Mouse (Mus musculus) right cerebral cortex, postnatal 36 days (tissue): ENCODE data around the gene Gm5089.

Experiments
- DNase-seq, 2 experiments: peaks; one replicate each; pipeline ENCODE4 v3.0.0; 2022; ENCODE audit warnings: low spot score in 2 of 2, mixed read lengths in 1 of 2

Gene Gm5089

DNA sequence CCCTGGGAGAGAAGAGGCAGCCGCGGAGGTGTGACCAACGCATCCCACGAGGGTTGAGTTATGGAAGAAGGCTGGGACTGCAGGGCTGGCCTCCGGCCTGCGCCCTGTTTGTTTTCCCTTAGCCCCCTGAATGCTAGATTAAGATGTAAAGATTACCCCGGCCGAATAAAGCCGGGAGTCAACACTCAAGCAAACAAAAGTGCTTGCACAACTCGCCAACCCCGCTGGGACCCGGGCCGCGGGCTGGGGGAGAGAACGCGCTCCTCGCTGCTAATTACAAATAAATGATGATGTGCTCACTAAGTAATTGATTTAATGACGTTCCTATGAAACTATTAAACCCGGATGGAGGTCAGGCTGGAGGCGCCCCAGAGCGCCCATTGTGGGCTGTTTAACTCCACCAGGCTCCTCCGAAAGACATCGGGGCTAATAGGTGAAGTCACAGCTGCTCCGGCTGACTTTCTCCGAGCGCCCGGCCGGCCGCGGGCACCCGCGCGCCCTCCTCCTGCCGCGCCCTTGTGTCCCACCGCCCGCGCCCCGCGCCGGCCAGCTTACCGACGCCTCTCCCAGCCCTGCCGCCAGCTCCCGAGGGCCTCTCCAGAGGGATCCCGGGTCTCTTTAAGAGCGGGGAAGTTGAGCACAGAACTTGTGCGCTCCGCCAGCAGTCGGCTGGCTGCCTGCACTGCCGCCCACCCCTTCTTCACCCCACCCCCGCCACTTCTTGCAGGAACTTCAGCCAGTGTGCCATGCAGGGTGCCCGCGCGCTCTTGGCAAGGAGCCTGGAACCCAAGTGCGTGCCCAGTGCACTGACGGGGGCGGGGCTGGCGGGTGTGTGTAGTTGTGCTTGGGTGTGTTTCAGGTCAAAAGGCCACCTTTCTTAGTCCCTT, at the start of gene Gm5089:
Gene Gm5089 (minus strand): TSS at position 620 of the 887 bp plus-strand sequence.
- DNase-seq: peak in 1 of 2 experiments; percentile 40

DNA sequence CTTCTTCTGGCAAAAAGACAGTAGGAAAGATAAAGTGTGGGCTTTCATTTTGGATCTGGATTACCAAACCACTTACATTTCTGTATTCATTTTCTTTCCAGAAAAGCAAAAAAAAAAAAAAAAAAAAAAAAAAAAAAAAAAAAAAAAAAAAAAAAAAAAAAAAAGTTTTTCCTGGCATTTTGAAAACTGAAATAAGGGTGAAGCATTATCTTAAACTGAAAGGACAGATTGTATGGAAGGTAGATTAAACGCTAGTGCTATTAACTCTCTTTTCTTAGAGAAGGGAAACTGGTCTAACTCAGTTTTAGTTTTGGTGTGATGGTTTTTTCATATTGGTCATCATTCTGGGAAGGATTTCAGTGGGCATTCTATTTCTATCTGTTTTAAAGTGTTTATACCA, 41.1 kb upstream of the Gm5089 start:
- DNase-seq: no peak

DNA sequence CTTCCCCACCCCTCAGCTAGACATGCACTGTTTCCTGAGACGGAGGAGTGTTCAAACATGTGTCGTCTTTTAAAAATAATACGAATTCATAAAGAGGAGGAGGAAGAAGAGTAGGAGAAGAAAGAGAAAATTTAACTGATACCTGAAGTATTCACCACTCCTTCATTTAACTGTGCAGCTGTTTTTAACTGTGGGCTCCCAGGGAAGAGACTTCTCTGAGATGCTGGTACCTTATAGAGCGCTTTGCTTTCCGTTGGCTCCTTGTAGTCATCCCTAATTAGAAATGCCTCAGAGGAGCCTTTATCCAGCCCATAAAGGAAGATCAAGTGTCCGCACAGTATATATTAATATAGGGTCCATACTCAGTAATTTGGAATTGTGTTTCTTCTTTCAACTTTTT, 40.6 kb upstream of the Gm5089 start:
- no peak for DNase-seq

DNA sequence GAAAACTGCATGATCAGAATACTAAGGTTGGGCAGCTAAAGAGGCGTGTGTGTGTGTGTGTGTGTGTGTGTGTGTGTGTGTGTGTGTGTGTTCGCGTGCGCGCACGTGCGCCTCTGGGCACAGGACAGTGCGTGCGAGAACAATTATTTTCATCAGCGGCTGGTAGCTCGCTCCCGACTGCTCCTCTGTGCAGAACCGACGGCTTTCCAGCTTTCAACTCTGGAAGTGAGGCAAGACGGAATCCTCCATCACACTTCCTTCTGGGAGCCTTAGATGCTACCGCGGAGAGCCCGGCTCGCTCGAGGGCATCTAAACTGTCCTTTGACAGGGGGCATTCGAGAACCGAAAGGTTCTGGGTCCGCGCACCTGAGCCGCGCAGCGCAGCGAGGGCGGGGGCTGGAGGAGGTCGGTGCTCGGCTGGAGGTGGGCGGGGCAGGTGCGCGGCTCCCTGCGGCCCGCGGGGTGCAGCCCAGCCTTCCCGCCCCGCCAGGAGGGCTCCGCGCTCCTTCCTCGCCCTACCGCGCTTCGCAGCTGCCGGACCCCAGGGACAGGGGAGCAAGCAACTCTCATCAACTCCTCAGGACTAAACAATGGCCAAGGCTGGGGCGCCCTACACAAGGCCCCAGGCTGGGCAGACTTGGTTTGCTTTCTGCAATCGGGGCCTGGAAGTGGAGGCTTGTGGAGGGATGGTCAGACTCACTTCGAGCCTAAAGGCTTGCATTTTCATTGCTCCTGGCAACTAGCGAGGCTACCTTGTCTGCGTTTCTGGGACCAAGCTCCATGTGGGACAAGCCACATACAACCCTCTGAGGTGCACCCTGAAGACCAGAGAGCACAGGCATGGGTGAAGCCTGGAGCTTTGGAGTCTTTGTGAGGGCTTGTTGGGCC, 39.8 kb upstream of the Gm5089 start, which contains the start of gene Gm10837:
Gene Gm10837 (plus strand): TSS at position 146 of the 888 bp plus-strand sequence.
- DNase-seq: no peak

DNA sequence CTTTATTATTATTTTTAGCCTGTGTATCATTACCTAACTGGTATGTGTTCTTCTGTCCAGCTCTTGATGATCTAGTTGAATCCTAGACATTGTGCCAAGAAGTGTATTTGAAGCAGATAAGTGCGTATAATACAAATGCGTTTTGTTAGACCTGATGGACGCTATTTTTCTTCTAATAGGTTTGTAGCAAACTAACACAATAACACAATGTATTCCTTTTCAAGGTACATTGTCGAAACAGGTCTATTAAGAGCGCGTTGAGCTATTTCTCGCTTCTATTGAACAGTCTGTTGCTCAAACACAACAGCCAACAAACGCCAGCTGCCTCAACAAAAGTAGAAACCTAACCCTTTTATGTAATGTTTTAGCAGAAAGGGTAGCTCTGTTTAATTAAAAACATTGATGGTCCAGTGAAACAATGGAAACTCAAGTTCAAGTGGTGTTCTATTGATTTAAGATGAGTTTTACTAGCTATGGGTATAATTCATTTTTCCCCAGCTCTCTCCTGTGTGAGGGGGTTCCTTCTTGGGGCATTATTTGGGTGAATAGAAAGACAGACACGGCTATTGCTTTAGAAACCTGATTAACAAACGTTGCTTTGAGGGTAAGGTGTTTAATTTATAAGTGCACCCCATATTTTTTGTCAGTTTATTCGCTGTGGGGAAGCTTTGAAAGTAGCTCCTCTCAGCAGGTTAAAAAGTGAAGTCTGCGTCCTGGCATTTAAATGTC, 38.9 kb upstream of the Gm5089 start:
- no peak for DNase-seq

DNA sequence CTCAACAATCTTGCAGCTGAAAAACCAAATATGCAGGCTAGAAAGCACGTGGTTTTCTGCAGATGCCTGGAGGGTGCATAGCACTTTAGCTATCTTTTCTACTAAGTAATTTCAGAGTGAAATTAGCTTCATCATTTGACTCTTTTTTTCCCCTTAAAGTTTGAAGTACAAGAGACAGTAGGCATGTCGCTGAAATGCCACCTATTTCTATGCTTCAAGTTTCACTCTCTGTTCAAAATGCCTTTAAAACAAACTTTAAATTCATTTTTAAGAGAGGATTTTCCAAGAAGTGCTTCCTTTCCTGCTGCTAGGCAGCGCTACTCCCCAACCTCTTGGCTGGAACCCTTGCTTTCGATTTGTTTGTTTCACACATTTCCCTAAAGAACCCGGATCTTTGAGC, 38.1 kb upstream of the Gm5089 start:
- no peak for DNase-seq

DNA sequence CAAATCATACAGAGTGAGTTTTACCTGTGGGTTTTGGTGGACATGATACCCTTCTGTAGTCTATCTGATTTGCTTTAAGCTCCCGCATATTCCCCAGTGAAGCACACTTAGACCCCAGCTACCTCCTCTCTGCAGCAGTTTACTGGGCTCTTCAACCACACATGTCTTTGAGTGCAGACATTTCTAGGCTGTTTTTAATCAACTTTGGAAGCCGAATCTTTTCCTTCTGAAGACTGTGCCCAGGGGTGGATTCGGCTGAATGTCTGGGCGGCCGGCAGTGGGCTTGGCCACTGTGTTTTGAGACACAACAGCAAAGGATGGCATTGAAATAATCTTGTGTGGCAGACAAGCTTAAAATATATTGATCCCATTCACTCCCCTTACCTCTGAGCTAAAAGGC, 36.5 kb upstream of the Gm5089 start:
- DNase-seq: no peak

DNA sequence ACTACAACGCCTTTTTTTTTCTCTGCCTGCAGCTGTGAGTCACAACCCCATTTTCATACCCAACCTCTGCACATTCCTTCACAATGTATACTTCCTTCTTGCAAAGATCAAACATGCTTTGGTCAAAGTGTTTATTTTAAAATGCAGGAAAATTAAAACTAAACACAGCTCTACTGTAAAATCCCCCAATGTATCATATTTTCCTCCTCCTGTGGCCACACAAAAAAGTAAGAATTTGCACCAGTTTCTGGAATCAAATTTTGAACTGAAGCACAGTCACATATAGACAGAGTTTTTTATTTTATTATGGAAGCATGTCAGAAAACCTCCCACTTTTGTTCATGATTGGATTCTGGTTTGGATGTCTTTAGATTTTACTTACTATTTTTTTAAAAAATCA, 35.7 kb upstream of the Gm5089 start:
- DNase-seq: no peak

DNA sequence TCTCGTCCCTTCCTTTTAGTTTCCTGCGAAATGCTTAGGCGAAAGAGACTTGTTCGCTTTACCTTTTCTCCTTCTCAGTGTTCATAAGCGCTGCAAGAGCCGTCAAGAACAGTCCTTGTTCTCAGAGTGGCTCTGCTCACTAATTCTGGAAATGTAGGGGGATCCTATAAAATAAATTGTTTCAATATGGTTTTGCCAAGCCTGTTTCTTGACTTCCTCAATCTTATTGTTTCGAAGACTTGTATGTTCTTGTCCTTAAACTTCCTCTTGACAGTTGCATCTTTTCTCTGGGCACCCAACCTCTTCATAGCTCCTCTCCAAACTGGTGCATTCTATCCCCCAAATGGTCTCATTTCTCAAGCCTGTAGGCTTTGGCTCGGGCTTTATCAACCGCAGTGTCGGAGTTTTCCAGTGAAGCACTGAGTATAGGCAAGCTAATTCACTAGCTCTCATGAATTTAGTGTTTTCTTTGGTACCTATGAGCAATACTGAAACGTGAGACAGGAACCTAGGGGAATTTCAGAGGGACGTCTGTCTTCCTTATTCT, 34.8 kb upstream of the Gm5089 start:
- no peak for DNase-seq

DNA sequence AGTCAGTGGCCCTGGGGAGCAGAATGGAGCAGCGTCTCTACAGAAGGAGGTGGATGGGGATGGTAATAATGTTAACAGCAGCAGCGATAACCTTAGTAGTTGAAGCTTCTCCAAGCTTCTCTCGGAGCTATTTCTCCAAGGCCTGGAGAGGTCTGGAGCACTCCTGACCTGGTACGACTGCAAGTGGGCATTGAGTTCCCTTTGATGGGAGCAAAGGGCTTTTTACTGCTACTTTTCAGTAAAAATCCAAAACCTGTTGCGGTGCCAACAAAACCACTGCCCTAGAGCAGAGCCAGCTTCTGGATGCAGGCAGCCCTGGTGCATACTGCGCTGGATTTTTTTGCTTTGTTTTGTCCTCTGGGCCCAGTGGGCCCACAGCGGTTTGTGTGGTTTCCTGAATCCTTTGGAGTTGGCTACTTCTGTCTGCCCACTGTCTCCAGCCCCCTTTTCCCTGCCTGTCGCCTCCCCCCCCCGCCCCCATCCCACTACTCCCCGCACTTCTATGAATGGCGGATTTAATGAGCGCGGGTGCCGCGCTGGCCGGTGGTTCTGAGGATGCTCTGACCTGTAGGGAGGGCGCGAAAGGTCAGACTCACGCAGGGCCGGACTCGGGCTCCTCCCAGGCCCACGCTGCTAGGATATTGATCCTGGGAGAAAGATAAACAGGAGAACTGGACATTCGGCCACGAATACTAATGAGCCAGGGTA, 34.1 kb upstream of the Gm5089 start:
- DNase-seq: no peak

DNA sequence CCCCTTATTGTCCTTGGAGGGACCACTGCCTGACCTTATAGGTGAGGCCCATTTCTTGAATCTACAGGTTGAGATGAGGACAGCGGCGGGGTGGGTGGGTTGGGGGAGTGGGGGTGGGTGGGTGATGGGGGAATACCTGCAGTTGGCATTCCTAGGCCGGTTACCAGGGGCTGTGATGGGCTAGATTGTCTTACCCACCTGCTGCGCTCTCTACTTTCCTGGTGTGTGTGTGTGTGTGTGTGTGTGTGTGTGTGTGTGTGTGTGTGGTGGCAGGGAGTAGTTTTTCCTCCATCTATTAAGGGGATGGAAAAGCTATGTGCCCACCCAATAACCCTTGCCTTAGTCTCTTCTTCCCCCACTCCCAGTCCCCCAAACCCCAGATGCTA, 33.5 kb upstream of the Gm5089 start:
- DNase-seq: no peak

DNA sequence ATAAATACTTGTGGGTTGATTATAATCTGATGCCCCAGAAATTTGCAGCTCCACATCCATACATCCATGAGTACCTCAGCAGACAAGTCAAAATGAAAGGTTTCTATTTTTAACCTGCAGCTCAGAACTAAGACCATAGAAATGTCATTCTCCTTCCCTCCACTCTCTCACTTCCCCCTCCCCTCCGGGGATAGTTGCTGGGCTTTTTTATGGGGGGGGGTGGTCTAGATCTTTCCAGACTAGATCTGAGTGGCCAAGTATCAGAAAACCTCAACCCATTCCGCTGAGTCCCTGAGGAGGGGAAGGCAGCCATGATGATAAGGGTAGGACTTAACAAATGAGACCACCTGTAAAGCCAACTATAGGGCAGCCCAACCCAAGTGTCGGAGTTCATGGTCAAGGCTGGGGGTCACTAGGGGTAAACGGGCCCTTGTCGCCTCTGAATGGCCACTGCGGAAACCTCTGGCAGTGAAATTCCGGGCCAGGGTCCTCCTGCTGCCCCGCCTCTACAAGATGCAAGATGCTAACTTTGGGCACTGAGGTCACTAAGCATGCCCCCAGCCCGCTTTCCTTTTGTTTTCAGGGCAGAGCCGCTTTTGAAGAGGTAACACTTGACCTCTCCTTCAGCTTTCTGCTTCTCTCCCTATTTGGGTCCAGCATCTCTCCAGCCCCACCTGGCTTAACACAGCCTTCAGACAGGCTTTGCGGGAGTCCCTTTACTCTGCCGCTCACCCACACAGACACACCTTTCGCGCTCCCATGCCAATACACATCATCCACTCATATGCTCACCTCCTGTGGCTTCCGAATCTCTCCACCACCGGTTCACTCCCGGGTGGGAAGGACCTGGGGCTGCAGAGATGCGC, 32.9 kb upstream of the Gm5089 start:
- no peak for DNase-seq

DNA sequence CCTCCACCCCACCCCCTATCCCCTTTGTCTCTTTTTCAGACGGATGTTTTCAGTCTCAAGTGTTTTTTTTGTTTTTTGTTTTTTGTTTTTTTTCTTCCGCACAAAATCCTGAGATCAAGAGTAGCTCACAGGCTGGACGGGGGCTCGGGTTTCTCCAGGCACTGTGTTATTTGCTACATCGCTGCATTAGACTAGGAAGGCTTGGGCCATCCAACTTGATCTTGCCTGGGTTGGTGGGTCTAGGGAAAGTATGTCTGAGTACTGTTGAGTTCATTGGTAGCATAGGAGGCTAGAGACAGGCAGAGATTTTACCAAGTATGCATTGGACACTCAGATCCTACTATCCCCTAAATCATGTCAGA, 32.1 kb upstream of the Gm5089 start:
- no peak for DNase-seq

DNA sequence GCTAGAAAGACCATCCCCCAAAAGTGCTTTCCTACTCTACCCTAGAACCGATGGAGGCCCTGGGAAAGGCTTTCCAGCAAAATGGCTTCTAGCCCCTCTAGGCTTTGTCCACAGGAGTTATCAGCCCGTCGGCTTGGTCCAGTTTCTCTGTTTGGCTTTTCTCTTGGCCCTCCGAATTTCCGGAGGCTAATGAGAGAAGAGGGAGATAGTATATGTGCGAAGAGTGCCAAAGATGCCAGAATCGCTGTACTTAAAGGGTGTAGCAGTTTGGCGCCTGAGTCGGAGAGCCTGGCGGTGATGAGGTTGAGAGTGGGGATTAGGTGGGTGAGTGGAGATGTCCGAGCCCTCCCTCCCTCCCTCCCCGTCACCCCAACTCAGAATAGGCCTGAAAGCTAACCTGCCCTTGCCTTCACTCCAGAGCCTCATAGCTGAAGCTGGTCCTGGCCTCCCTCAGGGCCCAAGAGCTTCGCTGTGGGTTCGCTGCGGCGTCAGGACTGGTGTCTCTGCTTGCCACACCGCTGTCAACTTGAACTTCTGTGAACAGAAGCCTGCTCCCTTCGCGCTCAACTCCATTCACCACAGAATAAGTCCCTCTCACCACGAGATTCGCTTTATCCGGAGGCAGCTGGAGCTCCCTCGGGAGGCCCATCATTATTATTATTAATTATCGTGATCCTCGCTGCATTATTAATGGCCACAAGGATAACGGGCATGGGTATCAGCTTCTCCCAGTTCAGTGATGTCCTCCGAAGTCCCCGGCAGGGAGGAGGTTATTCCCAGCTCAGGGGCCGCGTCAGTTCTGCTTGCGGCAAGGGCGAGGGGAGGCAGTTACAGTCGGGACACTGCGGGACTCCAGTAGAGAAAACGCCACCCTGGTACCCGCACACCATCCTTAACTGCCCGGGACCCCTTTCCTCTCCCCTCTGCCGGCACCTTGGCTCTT, 31.4 kb upstream of the Gm5089 start:
- no peak for DNase-seq

DNA sequence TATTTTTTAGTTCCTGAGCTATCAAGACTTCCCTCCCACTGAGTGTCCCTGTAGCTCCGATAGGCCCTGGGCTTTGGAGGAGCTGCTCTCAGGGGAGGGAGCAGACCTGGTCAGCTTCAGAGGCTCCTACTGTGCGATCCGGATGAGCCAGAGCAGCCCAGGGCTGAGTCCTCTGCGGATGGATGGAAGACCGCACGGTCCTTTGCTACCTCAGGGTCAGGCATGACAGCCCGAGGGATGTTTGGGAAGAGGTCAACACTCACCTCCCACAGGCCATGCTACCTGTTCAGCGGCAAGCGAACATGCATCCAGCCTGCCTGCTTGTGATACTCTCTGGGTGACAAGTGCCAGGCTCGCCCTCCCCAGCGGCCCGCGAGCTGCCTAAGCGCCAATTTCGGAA, 30.3 kb upstream of the Gm5089 start:
- no peak for DNase-seq

DNA sequence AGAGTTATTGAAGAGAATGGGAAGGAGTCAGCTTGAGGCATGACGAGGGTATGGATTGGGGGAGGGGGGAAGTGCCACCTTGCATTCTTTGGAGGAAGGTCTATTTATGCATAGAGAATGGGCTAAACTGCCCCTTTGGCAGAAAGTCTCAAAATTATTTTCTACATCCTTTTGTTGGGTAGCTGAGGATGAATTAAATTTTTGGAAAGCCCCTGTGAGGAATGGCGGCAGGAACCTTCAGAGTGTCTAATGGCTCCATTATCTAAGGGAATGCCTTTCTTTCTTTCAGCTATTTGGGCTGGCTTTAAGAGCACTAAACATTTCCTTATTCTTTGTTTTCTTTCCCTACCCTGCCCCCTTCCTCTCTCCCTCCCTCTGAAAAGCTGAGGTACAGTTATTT, 29.4 kb upstream of the Gm5089 start:
- DNase-seq: no peak

DNA sequence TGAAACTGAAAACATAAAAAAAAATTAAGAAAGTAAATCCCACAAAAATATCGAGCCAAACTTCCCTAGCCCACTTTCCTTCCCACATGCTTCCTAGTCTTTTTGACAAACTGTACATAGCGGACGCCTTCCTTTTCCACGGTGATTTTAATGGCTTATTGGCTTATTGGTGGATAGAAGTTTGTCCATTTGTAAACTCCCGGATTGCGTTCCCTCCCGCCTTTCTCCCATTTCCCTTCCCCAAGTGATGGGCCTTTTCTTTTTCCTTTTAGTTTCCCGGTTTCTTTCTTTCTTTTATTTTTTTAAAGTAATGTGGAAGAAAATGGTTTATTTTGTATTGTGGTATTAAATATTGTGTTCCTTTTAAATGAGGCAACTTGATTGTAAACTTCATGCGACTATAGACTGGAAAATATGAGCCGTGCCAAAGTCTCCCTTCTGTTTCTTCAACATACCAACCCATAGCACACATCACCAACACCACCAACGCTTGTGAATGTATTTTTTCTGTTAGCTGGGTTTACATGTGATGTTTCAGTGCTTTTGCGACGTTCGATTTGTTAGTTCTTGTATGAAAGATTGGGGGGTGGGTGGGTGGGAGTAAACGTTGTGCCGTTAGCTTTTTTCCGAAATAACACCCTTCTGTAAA, 28.7 kb upstream of the Gm5089 start:
- no peak for DNase-seq

DNA sequence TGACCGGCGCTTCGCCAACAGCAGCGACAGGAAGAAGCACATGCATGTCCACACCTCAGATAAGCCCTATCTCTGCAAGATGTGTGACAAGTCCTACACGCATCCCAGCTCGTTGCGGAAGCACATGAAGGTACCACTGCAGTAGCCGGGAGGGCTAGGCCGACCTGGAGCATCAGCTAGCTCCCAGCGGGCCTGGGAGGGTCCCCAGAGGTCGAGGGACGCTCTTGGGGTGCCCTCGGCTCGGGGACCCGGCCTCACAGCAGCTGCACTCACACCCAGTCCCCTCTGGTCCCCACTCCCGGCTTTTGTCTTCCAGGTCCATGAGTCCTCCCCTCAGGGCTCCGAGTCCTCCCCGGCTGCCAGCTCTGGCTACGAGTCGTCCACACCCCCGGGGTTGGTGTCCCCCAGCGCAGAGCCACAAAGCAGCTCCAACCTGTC, 27.7 kb upstream of the Gm5089 start:
- no peak for DNase-seq
